Comparison of ENCODE assay signal across 21 mouse cellular contexts in the genomic region with DNA sequence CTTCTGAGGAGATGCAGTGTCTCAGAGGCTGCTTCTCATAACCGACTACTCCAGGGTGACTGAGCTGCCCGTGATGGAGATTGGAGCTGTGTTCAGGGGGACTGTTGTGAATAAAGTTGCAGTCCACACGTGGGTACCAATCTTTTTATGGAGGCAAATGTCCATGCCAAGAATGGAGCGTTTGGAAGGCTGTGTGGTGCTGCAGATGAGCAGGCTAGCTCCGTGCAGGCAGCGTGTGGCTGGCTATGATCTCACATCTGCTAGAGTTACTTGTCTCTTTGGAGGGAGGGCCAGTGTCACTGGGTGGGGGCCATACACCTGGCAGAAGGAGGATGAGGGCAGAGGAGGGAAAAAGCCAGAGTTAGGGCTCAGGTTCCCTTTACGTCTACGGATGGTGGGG. TPM values are rescaled to one million over a fixed set of nuclear protein-coding genes. Genes with fewer than 3 reads are reported as not detected.
DNase-seq lines count a peak whose midpoint lies in the region; TF ChIP-seq lines count a peak whose summit lies in the region.
"Had no signal": no experiment of that assay in that cellular context is flagged by ENCODE, and none has a peak within 500 bp of the region (broad histone marks: within the 10 kb centered on the region; RNA-seq: fewer than 3 reads in every experiment).

No protein-coding gene starts in this region.

- H3K4me2 ChIP-seq in CH12.LX (ENCODE audit: insufficient read depth, low read depth, poor library complexity, severe bottlenecking) = peak overlapping the region; percentile 89
- H3K4me2 ChIP-seq: embryonic facial prominence, embryonic 12.5 days; forebrain, embryonic 13.5 days; forebrain, embryonic 15.5 days had no signal

- H3K79me2 ChIP-seq in CH12.LX (replicated peaks; ENCODE audit: control insufficient read depth, extremely low read depth, insufficient read depth, poor library complexity, severe bottlenecking) = no peaks in the 10 kb centered on the region

- TF ChIP-seq EP300 in CH12.LX (IDR thresholded peaks at IDR 0.05; ENCODE audit: low read length) = no peak

- TF ChIP-seq POLR2A in CH12.LX (IDR thresholded peaks at IDR 0.05; ENCODE audit: low read depth, low read length) = peak; percentile 47; the same call in 1 of the 2 replicates

- H3K36me3 ChIP-seq in CH12.LX (replicated peaks in 1 of 2; ENCODE audit: control insufficient read depth in 1 of 2, insufficient read depth in 1 of 2, low read length in 1 of 2) = peaks cover 0 to 13% of the 10 kb centered on the region in 2 experiments
- H3K36me3 ChIP-seq: embryonic facial prominence, embryonic 10.5 days; embryonic facial prominence, embryonic 12.5 days had no signal

- TF ChIP-seq RAD21 in CH12.LX (IDR thresholded peaks at IDR 0.05; ENCODE audit: low read depth, low read length) = no peak

- no peak overlapping the region for H3K9ac ChIP-seq in CH12.LX (ENCODE audit: insufficient read depth, low read depth)
- H3K9ac ChIP-seq: embryonic facial prominence, embryonic 12.5 days; forebrain, embryonic 13.5 days; forebrain, embryonic 15.5 days; forebrain, postnatal 0 days had no signal

- H3K4me3 ChIP-seq in CH12.LX (replicated peaks in 1 of 3; ENCODE audit: low read depth in 2 of 3, low read length in 2 of 3, poor library complexity in 1 of 3) = peak overlapping the region in 1 of 3 experiments; percentile 10
- H3K4me3 ChIP-seq: embryonic facial prominence, embryonic 10.5 days; embryonic facial prominence, embryonic 12.5 days; forebrain, embryonic 13.5 days; forebrain, embryonic 15.5 days had no signal

- H3K27me3 ChIP-seq in CH12.LX (replicated peaks) = no peaks in the 10 kb centered on the region
- H3K27me3 ChIP-seq: embryonic facial prominence, embryonic 12.5 days; forebrain, embryonic 13.5 days; forebrain, embryonic 15.5 days had no signal

- H3K9me3 ChIP-seq in CH12.LX (replicated peaks; ENCODE audit: low read length) = no peaks in the 10 kb centered on the region
- H3K9me3 ChIP-seq: embryonic facial prominence, embryonic 10.5 days; embryonic facial prominence, embryonic 12.5 days; forebrain, embryonic 13.5 days; forebrain, embryonic 15.5 days had no signal

- dilution Hi-C loops in CH12.LX (cut with MboI; ENCODE audit: extremely low pct_ligation_motif_present, extremely low pct_unique_long_range_greater_than_20kb, low sequenced_read_pairs) = no loop called here

- intact Hi-C loops in gastrocnemius, postnatal 14 days (cut with DNase I; ENCODE audit: low total_unique reads) = no loop called here

- H3K4me1 ChIP-seq in CH12.LX (ENCODE audit: control insufficient read depth in 1 of 2, insufficient read depth in 2 of 2) = peaks cover 36 to 75% of the 10 kb centered on the region in 2 experiments
- H3K4me1 ChIP-seq: embryonic facial prominence, embryonic 10.5 days; embryonic facial prominence, embryonic 12.5 days; forebrain, embryonic 15.5 days had no signal

- peak; percentile 18 for DNase-seq in gastrocnemius, adult 18-20 months (ENCODE audit: low spot score)
- no peak for DNase-seq in gastrocnemius, adult 8-10 months (ENCODE audit: low spot score in 2 of 2)
- DNase-seq in gastrocnemius, postnatal 14 days = peak; percentile 6
- no peak for DNase-seq in gastrocnemius, postnatal 4 days (ENCODE audit: low spot score in 2 of 2)
- DNase-seq in CH12.LX (ENCODE audit: extremely low read depth) = peak; percentile 46
- DNase-seq in skeletal muscle tissue, adult 2 months (ENCODE audit: low read depth, low spot score) = peak; percentile 58
- no peak for DNase-seq in cerebellum, adult 11 months
- no peak for DNase-seq in testis, postnatal 10 days (ENCODE audit: low spot score)
- DNase-seq: adrenal gland, adult 8-10 months; adrenal gland, postnatal 14 days; adrenal gland, postnatal 36 days; cerebellum, adult 11-12 months; cerebellum, adult 2 months; cerebellum, adult 9-10 months; cerebellum, postnatal 10 days; cerebellum, postnatal 25 days; forebrain, postnatal 0 days had no signal

- no peak for TF ChIP-seq CTCF in CH12.LX (conservative IDR thresholded peaks at IDR 0.05 in 1 of 2, IDR thresholded peaks at IDR 0.05 in 1 of 2; ENCODE audit: low read depth in 2 of 2, low read length in 2 of 2)

- peak overlapping the region; percentile 70 for H3K27ac ChIP-seq in CH12.LX (ENCODE audit: insufficient read depth, low read depth)
- H3K27ac ChIP-seq: embryonic facial prominence, embryonic 10.5 days; embryonic facial prominence, embryonic 12.5 days; forebrain, embryonic 13.5 days; forebrain, embryonic 15.5 days had no signal

- in situ Hi-C loops in CH12.LX (cut with MboI; ENCODE audit: low pct_ligation_motif_present, low pct_unique_long_range_greater_than_20kb, low sequenced_read_pairs) = no loop called here

TF ChIP-seq in CH12.LX, 34 proteins besides CTCF, POLR2A, EP300 and RAD21:
- TF ChIP-seq ZC3H11A (IDR thresholded peaks at IDR 0.05; ENCODE audit: low read depth, low read length) (no peak), MYC (IDR thresholded peaks at IDR 0.05; ENCODE audit: low read depth, low read length) (0 out of 2 replicates have a peak, but pooled peaks have one; percentile 13)
TF ChIP-seq in CH12.LX: peak in this region for 1.

RNA-seq across cellular contexts. Expression of gene Inpp4a, which starts 59.0 kb away (rescaled TPM):
- total RNA-seq in gastrocnemius, adult 18-20 months (2021) = 10 to 100 TPM; 18.8 to 19.2 TPM
- 10 to 100 TPM; 20.1 to 24.8 (median 21.7) TPM for total RNA-seq in gastrocnemius, adult 8-10 months (2022)
- 10 to 100 TPM; 16.8 to 17.8 TPM for total RNA-seq in gastrocnemius, postnatal 14 days (2021)
- 10 to 100 TPM; 25.4 to 30.4 TPM for total RNA-seq in gastrocnemius, postnatal 4 days (2021)
- total RNA-seq in CH12.LX (2012; rRNA removed) (7.0 TPM in 2 replicates), CH12.LX (2014; rRNA removed) (1.5 TPM in 2 replicates)
- 4.0 and 5.0 TPM in 2 replicates for polyA plus RNA-seq in CH12.LX (2012; ENCODE audit: insufficient read length, low read depth)

Comparison
In these comparisons a context has a peak if more than half of its experiments do, and no peak if none do; other contexts are left out.
1. DNase-seq: peak in gastrocnemius, adult 18-20 months (single experiment), gastrocnemius, postnatal 14 days (single experiment), CH12.LX (single experiment) and skeletal muscle tissue, adult 2 months (single experiment); none in gastrocnemius, adult 8-10 months (0 of 2), gastrocnemius, postnatal 4 days (0 of 2), cerebellum, adult 11 months (single experiment) and testis, postnatal 10 days (single experiment).